Mouse (Mus musculus) neural tube, embryonic 11.5 days (tissue): ENCODE results near the gene Gramd1a. TPM values are rescaled to one million over a fixed set of nuclear protein-coding genes. Genes with fewer than 3 reads are reported as not detected.

ENCODE experiments used
- ATAC-seq: fragments of 200-750 bp; cut with Nextera tagmentation; 2 replicates; pipeline ENCODE4 v1.8.0; 2017; ENCODE audit warnings: moderate number of reproducible peaks, mild to moderate bottlenecking, moderate TSS enrichment, moderate library complexity; ENCODE audit not compliant: insufficient read depth, low FRiP score, low TSS enrichment
- DNase-seq: peaks from one replicate; pipeline ENCODE4 v3.0.0-alpha.2; 2015; ENCODE audit warnings: low spot score
- H3K27ac ChIP-seq: fragments of 300-500 bp; sonication (generic); 2 replicates; pipeline ENCODE4 v1.5.1; 2014; ENCODE audit warnings: low read depth, mild to moderate bottlenecking, low read length
- H3K27me3 ChIP-seq: fragments of 300-500 bp; sonication (generic); 2 replicates; pipeline ENCODE4 v1.6.1; 2014; ENCODE audit warnings: mild to moderate bottlenecking, low read length, mixed read lengths; ENCODE audit not compliant: control insufficient read depth, insufficient read depth
- H3K36me3 ChIP-seq: fragments of 300-500 bp; sonication (generic); 2 replicates; pipeline ENCODE4 v1.6.1; 2014; ENCODE audit warnings: mild to moderate bottlenecking, low read length, moderate library complexity, mixed read lengths; ENCODE audit not compliant: control insufficient read depth, insufficient read depth
- H3K4me1 ChIP-seq: fragments of 300-500 bp; sonication (generic); 2 replicates; pipeline ENCODE4 v1.6.1; 2014; ENCODE audit warnings: low read length, mixed read lengths; ENCODE audit not compliant: control insufficient read depth, insufficient read depth
- H3K4me2 ChIP-seq: fragments of 300-500 bp; sonication (generic); 2 replicates; pipeline ENCODE4 v1.6.1; 2014; ENCODE audit warnings: low read depth, mild to moderate bottlenecking, moderate library complexity
- H3K4me3 ChIP-seq: fragments of 300-500 bp; sonication (generic); 2 replicates; pipeline ENCODE4 v1.5.1; 2014; ENCODE audit warnings: low read depth, low read length
- H3K9ac ChIP-seq: fragments of 300-500 bp; sonication (generic); 2 replicates; pipeline ENCODE4 v1.6.1; 2014; ENCODE audit warnings: mild to moderate bottlenecking, low read length
- H3K9me3 ChIP-seq: fragments of 300-500 bp; sonication (generic); 2 replicates; pipeline ENCODE4 v1.6.1; 2016; ENCODE audit warnings: low read length; ENCODE audit not compliant: control insufficient read depth
- WGBS: fragments of 180-500 bp; shearing (Covaris S2); extraction: QIAGEN DNeasy Blood & Tissue Kit; methylation state at CpG from one replicate; pipeline ENCODE4 v1.1.7; 2014; 5-methylcytosine and 5-hydroxymethylcytosine counted together
- polyA plus RNA-seq: library from polyadenylated mRNA; unstranded; fragments of >200 nt; fragmentation: Nextera tagmentation; extraction: Ambion mirVana; gene quantifications from 2 replicates; pipeline ENCODE4 v1.2.1, GENCODE M21; 2014

Gramd1a gene
- polyA plus RNA-seq, 1 experiment from 2014 or later = 159 TPM

GRCm38 (mm10) chr7:31119556-31119955 lies 36.1 kb downstream of the Gramd1a start:
- Histone ChIP-seq H3K4me2 (no peak overlapping the region), H3K4me1 (no peaks in the 10 kb centered on the region), H3K27me3 (no peaks in the 10 kb centered on the region), H3K9ac (no peak overlapping the region), H3K4me3 (no peak overlapping the region), H3K36me3 (no peaks in the 10 kb centered on the region), H3K27ac (no peak overlapping the region), H3K9me3 (no peaks in the 10 kb centered on the region)
- DNase-seq (no peak), ATAC-seq (no peak)
- 87% methylated on average over 5 of the region's 5 CpGs for WGBS

- Histone ChIP-seq H3K9ac (no peak overlapping the region; the same call in 1 of the 2 replicates), H3K4me3 (no peak overlapping the region), H3K36me3 (no peaks in the 10 kb centered on the region), H3K4me1 (no peaks in the 10 kb centered on the region), H3K4me2 (no peak overlapping the region), H3K9me3 (no peaks in the 10 kb centered on the region), H3K27me3 (no peaks in the 10 kb centered on the region), H3K27ac (no peak overlapping the region)
- DNase-seq = no peak
- ATAC-seq = no peak
- 79% methylated on average over 7 of the region's 7 CpGs for WGBS
Measured at GRCm38 (mm10) chr7:31118486-31118885, 37.2 kb downstream of the Gramd1a start.

- Histone ChIP-seq H3K4me2 (no peak overlapping the region), H3K4me1 (no peaks in the 10 kb centered on the region), H3K36me3 (no peaks in the 10 kb centered on the region), H3K27ac (no peak overlapping the region), H3K27me3 (no peaks in the 10 kb centered on the region), H3K4me3 (no peak overlapping the region), H3K9ac (no peak overlapping the region), H3K9me3 (no peaks in the 10 kb centered on the region)
- 76% methylated on average over 11 of the region's 11 CpGs for WGBS
- ATAC-seq = no peak
- DNase-seq = no peak
Measured at GRCm38 (mm10) chr7:31117465-31117864, 38.2 kb downstream of the Gramd1a start.

GRCm38 (mm10) chr7:31116721-31117145 lies 39.0 kb downstream of the Gramd1a start:
- Histone ChIP-seq H3K4me1 (no peaks in the 10 kb centered on the region), H3K4me2 (no peak overlapping the region), H3K27ac (no peak overlapping the region), H3K4me3 (no peak overlapping the region), H3K9ac (no peak overlapping the region), H3K27me3 (no peaks in the 10 kb centered on the region), H3K36me3 (no peaks in the 10 kb centered on the region), H3K9me3 (no peaks in the 10 kb centered on the region)
- peak; percentile 31 for DNase-seq
- WGBS = 42% methylated on average over 12 of the region's 16 CpGs
- ATAC-seq = 0 out of 2 replicates have a peak, but pooled peaks have one; percentile 27

GRCm38 (mm10) chr7:31115587-31116043 lies 40.1 kb downstream of the Gramd1a start:
- no peak for ATAC-seq
- no peak for DNase-seq
- no peak overlapping the region for H3K27ac ChIP-seq
- no peaks in the 10 kb centered on the region for H3K27me3 ChIP-seq
- no peaks in the 10 kb centered on the region for H3K4me1 ChIP-seq
- H3K9me3 ChIP-seq = no peaks in the 10 kb centered on the region
- no peak overlapping the region for H3K4me2 ChIP-seq
- H3K9ac ChIP-seq = no peak overlapping the region
- H3K36me3 ChIP-seq = no peaks in the 10 kb centered on the region
- no peak overlapping the region for H3K4me3 ChIP-seq
- WGBS = 24% methylated on average over 17 of the region's 17 CpGs

GRCm38 (mm10) chr7:31115182-31115581 lies 40.5 kb downstream of the Gramd1a start, which contains the start of gene Hpn:
Gene Hpn (minus strand): TSS chr7:31115290.
- H3K9me3 ChIP-seq = no peaks in the 10 kb centered on the region
- no peaks in the 10 kb centered on the region for H3K4me1 ChIP-seq
- no peak within 1 kb of the TSS for H3K4me3 ChIP-seq
- no peak within 1 kb of the TSS for H3K27ac ChIP-seq
- 24% methylated on average over 13 of the region's 15 CpGs for WGBS
- DNase-seq (no peak), ATAC-seq (no peak)
- H3K9ac ChIP-seq = no peak within 1 kb of the TSS
- no peak within 1 kb of the TSS for H3K4me2 ChIP-seq
- H3K27me3 ChIP-seq = no peaks in the 10 kb centered on the region
- H3K36me3 ChIP-seq = no peaks in the 10 kb centered on the region

GRCm38 (mm10) chr7:31114646-31115045 lies 41.0 kb downstream of the Gramd1a start:
- Histone ChIP-seq H3K4me2 (no peak overlapping the region), H3K27me3 (no peaks in the 10 kb centered on the region), H3K4me3 (no peak overlapping the region), H3K9me3 (no peaks in the 10 kb centered on the region), H3K9ac (no peak overlapping the region), H3K4me1 (no peaks in the 10 kb centered on the region), H3K27ac (no peak overlapping the region), H3K36me3 (no peaks in the 10 kb centered on the region)
- ATAC-seq = no peak
- no peak for DNase-seq
- 49% methylated on average over 10 of the region's 10 CpGs for WGBS

- no peak for DNase-seq
- 77% methylated on average over 6 of the region's 6 CpGs for WGBS
- no peaks in the 10 kb centered on the region for H3K36me3 ChIP-seq
- H3K27ac ChIP-seq = no peak overlapping the region
- H3K9me3 ChIP-seq = no peaks in the 10 kb centered on the region
- no peaks in the 10 kb centered on the region for H3K27me3 ChIP-seq
- H3K4me3 ChIP-seq = no peak overlapping the region
- no peak overlapping the region for H3K9ac ChIP-seq
- H3K4me1 ChIP-seq = no peaks in the 10 kb centered on the region
- no peak overlapping the region for H3K4me2 ChIP-seq
- ATAC-seq = no peak
Measured at GRCm38 (mm10) chr7:31113800-31114199, 41.9 kb downstream of the Gramd1a start.

- Histone ChIP-seq H3K4me3 (no peak overlapping the region), H3K4me2 (no peak overlapping the region), H3K9ac (no peak overlapping the region), H3K4me1 (no peaks in the 10 kb centered on the region), H3K9me3 (no peaks in the 10 kb centered on the region), H3K27me3 (no peaks in the 10 kb centered on the region), H3K36me3 (no peaks in the 10 kb centered on the region), H3K27ac (no peak overlapping the region)
- WGBS = 66% methylated on average over 4 of the region's 4 CpGs
- no peak for DNase-seq
- ATAC-seq = no peak
Measured at GRCm38 (mm10) chr7:31112036-31112435, 43.7 kb downstream of the Gramd1a start.
